Mouse (Mus musculus) stomach, embryonic 16.5 days (tissue): ENCODE data around the gene Usp7. TPM values are rescaled to one million over a fixed set of nuclear protein-coding genes. Genes with fewer than 3 reads are reported as not detected.
A peak's percentile ranks its signal among the peaks of the same experiment; 100 is the strongest.

ENCODE experiments used
- ATAC-seq: fragments of 200-750 bp; cut with Nextera tagmentation; 2 replicates; pipeline ENCODE4 v1.8.0; 2017; ENCODE audit warnings: moderate number of reproducible peaks, moderate TSS enrichment; ENCODE audit not compliant: insufficient read depth, low FRiP score
- H3K27ac ChIP-seq: fragments of 300-500 bp; sonication (generic); 2 replicates; pipeline ENCODE4 v1.5.1; 2014; ENCODE audit warnings: low read length
- H3K27me3 ChIP-seq: fragments of 300-500 bp; sonication (generic); 2 replicates; pipeline ENCODE4 v1.6.1; 2014; ENCODE audit warnings: low read length, control low read depth, mixed read lengths; ENCODE audit not compliant: control insufficient read depth, insufficient read depth
- H3K36me3 ChIP-seq: fragments of 300-500 bp; sonication (generic); 2 replicates; pipeline ENCODE4 v1.6.1; 2014; ENCODE audit warnings: low read length; ENCODE audit not compliant: control insufficient read depth, insufficient read depth
- H3K4me1 ChIP-seq: fragments of 300-500 bp; sonication (generic); 2 replicates; pipeline ENCODE4 v1.6.1; 2014; ENCODE audit warnings: low read length, control low read depth, mixed read lengths; ENCODE audit not compliant: control insufficient read depth, insufficient read depth
- H3K4me2 ChIP-seq: fragments of 300-500 bp; sonication (generic); 2 replicates; pipeline ENCODE4 v1.6.1; 2014; ENCODE audit warnings: low read depth, low read length, mixed read lengths
- H3K4me3 ChIP-seq: fragments of 300-500 bp; sonication (generic); replicated peaks from 2 replicates; pipeline ENCODE4 v1.5.1; 2014; ENCODE audit warnings: mild to moderate bottlenecking, low read length
- H3K9ac ChIP-seq: fragments of 300-500 bp; sonication (generic); 2 replicates; pipeline ENCODE4 v1.6.1; 2014; ENCODE audit warnings: low read length
- H3K9me3 ChIP-seq: fragments of 300-500 bp; sonication (generic); replicated peaks from 2 replicates; pipeline ENCODE4 v1.6.1; 2016; ENCODE audit warnings: low read length, control low read depth; ENCODE audit not compliant: control insufficient read depth
- WGBS: fragments of 180-500 bp; shearing (Covaris S2); extraction: QIAGEN DNeasy Blood & Tissue Kit; methylation state at CpG from one replicate; pipeline ENCODE4 v1.1.7; 2014; 5-methylcytosine and 5-hydroxymethylcytosine counted together
- polyA plus RNA-seq: library from polyadenylated mRNA; unstranded; fragments of >200 nt; fragmentation: Nextera tagmentation; extraction: Ambion mirVana; gene quantifications from 2 replicates; pipeline ENCODE4 v1.2.1, GENCODE M21; 2015

Usp7 gene
- polyA plus RNA-seq, 1 experiment from 2014 or later: 24.4 TPM

DNA sequence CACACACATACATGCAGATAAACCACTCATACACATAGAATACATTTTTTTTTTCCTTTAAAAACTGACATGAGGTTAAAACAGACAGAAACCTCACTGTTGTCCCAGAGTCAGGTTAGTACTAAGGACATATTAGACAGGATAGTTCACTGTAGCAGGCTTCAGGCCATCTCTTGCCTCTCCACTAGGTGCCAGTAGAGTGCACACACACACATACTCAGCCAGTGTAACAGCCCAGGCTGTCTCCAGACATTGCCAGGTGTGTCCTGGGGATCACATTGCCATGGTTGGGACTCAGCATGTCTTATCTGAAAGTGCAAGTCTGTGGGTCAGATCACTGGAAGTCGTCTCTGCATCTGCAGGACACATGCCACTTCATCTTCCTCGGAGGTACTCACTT is 148.3 kb downstream of the Usp7 start:
- WGBS: 66% methylated on average over 2 of the region's 2 CpGs
- peak; percentile 76; the same call in 1 of the 2 replicates for ATAC-seq
- Histone ChIP-seq H3K27me3 (no peaks in the 10 kb centered on the region), H3K9me3 (no peaks in the 10 kb centered on the region), H3K27ac (no peak overlapping the region), H3K36me3 (peaks cover 20% of the 10 kb centered on the region), H3K4me3 (no peak overlapping the region), H3K4me1 (peaks cover under 1% of the 10 kb centered on the region), H3K9ac (no peak overlapping the region), H3K4me2 (no peak overlapping the region)

Other genes starting within 250 kb of the Usp7 start
- gene Pmm2, start 154.6 kb downstream of the Usp7 start, polyA plus RNA-seq: 63.4 and 72.6 TPM in 2 replicates
- 19.7 and 20.3 TPM in 2 replicates for gene Tmem186, start 154.6 kb downstream of the Usp7 start, polyA plus RNA-seq
- 89.9 and 92.1 TPM in 2 replicates for gene Carhsp1, start 120.2 kb downstream of the Usp7 start, polyA plus RNA-seq
- gene Gm5767, start 111.5 kb downstream of the Usp7 start, polyA plus RNA-seq: not detected in 2 replicates
- gene 1810013L24Rik, start 37.8 kb upstream of the Usp7 start, polyA plus RNA-seq: 13.3 and 17.8 TPM in 2 replicates